Mouse (Mus musculus): ENCODE results near the gene Nhsl2. TPM values are rescaled to one million over a fixed set of nuclear protein-coding genes. Genes with fewer than 3 reads are reported as not detected.

The Nhsl2 gene
- polyA plus RNA-seq, 1 experiment from 2014 or later: 9.9 TPM

DNA sequence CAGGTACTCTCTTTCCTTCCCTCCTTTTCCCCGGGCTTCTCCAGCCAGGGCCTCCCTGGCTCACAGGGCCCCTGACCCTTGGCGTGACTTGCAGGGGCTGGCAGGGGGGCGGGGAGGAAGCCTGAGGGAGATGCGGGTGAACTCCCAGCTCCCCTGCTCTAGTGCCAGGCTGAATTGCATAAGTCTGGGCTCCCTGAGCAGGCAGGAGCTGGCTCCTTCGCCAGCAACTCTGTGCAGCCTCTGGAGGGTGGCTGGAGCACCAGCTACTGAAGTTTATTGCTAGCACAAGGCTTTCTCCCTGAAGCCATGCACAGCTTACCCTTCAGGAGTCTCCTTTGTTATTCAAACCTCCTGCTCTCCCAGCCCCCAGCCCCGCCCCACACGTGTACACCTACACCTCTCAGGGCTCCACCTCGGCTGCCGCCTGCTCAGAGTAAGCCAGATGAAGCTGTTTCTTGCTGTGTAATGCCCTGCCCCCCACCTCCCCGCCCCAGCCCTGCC is 156.0 kb downstream of the Nhsl2 start:
- peak; percentile 46 for DNase-seq (ENCODE audit: low spot score)

GRCm38 (mm10) chrX:102007935-102008334 is 158.8 kb downstream of the Nhsl2 start:
- Histone ChIP-seq H3K27ac (replicated peaks; ENCODE audit: low read depth, low read length) (no peak overlapping the region), H3K36me3 (ENCODE audit: control insufficient read depth, insufficient read depth, low read length) (no peaks in the 10 kb centered on the region), H3K9ac (ENCODE audit: low read depth, low read length) (no peak overlapping the region), H3K9me3 (ENCODE audit: control insufficient read depth, low read length) (no peaks in the 10 kb centered on the region), H3K4me2 (ENCODE audit: low read depth, low read length) (no peak overlapping the region), H3K4me3 (ENCODE audit: low read depth, low read length) (no peak overlapping the region), H3K27me3 (replicated peaks; ENCODE audit: control insufficient read depth, insufficient read depth, low read length) (peaks cover 33% of the 10 kb centered on the region), H3K4me1 (ENCODE audit: control insufficient read depth, insufficient read depth, low read length) (0 out of 2 replicates have a peak, but pooled peaks cover 3% of the 10 kb centered on the region)
- no peak for ATAC-seq (ENCODE audit: low read depth)
- WGBS: 65% methylated on average over 2 of the region's 2 CpGs
- DNase-seq (ENCODE audit: low spot score): no peak

More for the DNA sequence above, 156.0 kb downstream of the Nhsl2 start:
- H3K9ac ChIP-seq (ENCODE audit: low read depth, low read length): no peak overlapping the region
- peak overlapping the region; percentile 53 for H3K4me2 ChIP-seq (ENCODE audit: low read depth, low read length)
- 0 out of 2 replicates have a peak, but pooled peaks cover 3% of the 10 kb centered on the region for H3K4me1 ChIP-seq (ENCODE audit: control insufficient read depth, insufficient read depth, low read length)
- H3K9me3 ChIP-seq (ENCODE audit: control insufficient read depth, low read length): no peaks in the 10 kb centered on the region
- peaks cover 43% of the 10 kb centered on the region for H3K27me3 ChIP-seq (replicated peaks; ENCODE audit: control insufficient read depth, insufficient read depth, low read length)
- H3K36me3 ChIP-seq (ENCODE audit: control insufficient read depth, insufficient read depth, low read length): no peaks in the 10 kb centered on the region
- 27% methylated on average over 6 of the region's 10 CpGs for WGBS
- H3K4me3 ChIP-seq (ENCODE audit: low read depth, low read length): peak overlapping the region; percentile 14
- H3K27ac ChIP-seq (replicated peaks; ENCODE audit: low read depth, low read length): peak overlapping the region; percentile 28; the same call in 1 of the 2 replicates
- ATAC-seq (ENCODE audit: low read depth): peak; percentile 80

- Histone ChIP-seq H3K4me2 (ENCODE audit: low read depth, low read length) (no peak overlapping the region), H3K27ac (replicated peaks; ENCODE audit: low read depth, low read length) (no peak overlapping the region), H3K27me3 (replicated peaks; ENCODE audit: control insufficient read depth, insufficient read depth, low read length) (peaks cover 23% of the 10 kb centered on the region), H3K9ac (ENCODE audit: low read depth, low read length) (no peak overlapping the region), H3K36me3 (ENCODE audit: control insufficient read depth, insufficient read depth, low read length) (no peaks in the 10 kb centered on the region), H3K4me1 (ENCODE audit: control insufficient read depth, insufficient read depth, low read length) (no peaks in the 10 kb centered on the region), H3K4me3 (ENCODE audit: low read depth, low read length) (no peak overlapping the region), H3K9me3 (ENCODE audit: control insufficient read depth, low read length) (no peaks in the 10 kb centered on the region)
- 49% methylated on average over 9 of the region's 9 CpGs for WGBS
- ATAC-seq (ENCODE audit: low read depth): no peak
- no peak for DNase-seq (ENCODE audit: low spot score)
Observed at GRCm38 (mm10) chrX:102017213-102017923, 168.2 kb downstream of the Nhsl2 start.

GRCm38 (mm10) chrX:102018890-102019289 is 169.7 kb downstream of the Nhsl2 start:
- H3K4me2 ChIP-seq (ENCODE audit: low read depth, low read length): no peak overlapping the region
- no peaks in the 10 kb centered on the region for H3K36me3 ChIP-seq (ENCODE audit: control insufficient read depth, insufficient read depth, low read length)
- H3K9me3 ChIP-seq (ENCODE audit: control insufficient read depth, low read length): no peaks in the 10 kb centered on the region
- H3K4me3 ChIP-seq (ENCODE audit: low read depth, low read length): no peak overlapping the region
- WGBS: 40% methylated on average over 3 of the region's 3 CpGs
- no peaks in the 10 kb centered on the region for H3K4me1 ChIP-seq (ENCODE audit: control insufficient read depth, insufficient read depth, low read length)
- ATAC-seq (ENCODE audit: low read depth) (no peak), DNase-seq (ENCODE audit: low spot score) (no peak)
- H3K9ac ChIP-seq (ENCODE audit: low read depth, low read length): no peak overlapping the region
- H3K27ac ChIP-seq (replicated peaks; ENCODE audit: low read depth, low read length): no peak overlapping the region
- peaks cover 25% of the 10 kb centered on the region for H3K27me3 ChIP-seq (replicated peaks; ENCODE audit: control insufficient read depth, insufficient read depth, low read length)

GRCm38 (mm10) chrX:102019471-102020240 is 170.5 kb downstream of the Nhsl2 start:
- H3K36me3 ChIP-seq (ENCODE audit: control insufficient read depth, insufficient read depth, low read length): no peaks in the 10 kb centered on the region
- ATAC-seq (ENCODE audit: low read depth) (no peak), DNase-seq (ENCODE audit: low spot score) (no peak)
- H3K27ac ChIP-seq (replicated peaks; ENCODE audit: low read depth, low read length): no peak overlapping the region
- peaks cover 20% of the 10 kb centered on the region for H3K27me3 ChIP-seq (replicated peaks; ENCODE audit: control insufficient read depth, insufficient read depth, low read length)
- 76% methylated on average over 6 of the region's 7 CpGs for WGBS
- H3K4me2 ChIP-seq (ENCODE audit: low read depth, low read length): no peak overlapping the region
- no peak overlapping the region for H3K9ac ChIP-seq (ENCODE audit: low read depth, low read length)
- no peak overlapping the region for H3K4me3 ChIP-seq (ENCODE audit: low read depth, low read length)
- H3K9me3 ChIP-seq (ENCODE audit: control insufficient read depth, low read length): no peaks in the 10 kb centered on the region
- no peaks in the 10 kb centered on the region for H3K4me1 ChIP-seq (ENCODE audit: control insufficient read depth, insufficient read depth, low read length)

DNA sequence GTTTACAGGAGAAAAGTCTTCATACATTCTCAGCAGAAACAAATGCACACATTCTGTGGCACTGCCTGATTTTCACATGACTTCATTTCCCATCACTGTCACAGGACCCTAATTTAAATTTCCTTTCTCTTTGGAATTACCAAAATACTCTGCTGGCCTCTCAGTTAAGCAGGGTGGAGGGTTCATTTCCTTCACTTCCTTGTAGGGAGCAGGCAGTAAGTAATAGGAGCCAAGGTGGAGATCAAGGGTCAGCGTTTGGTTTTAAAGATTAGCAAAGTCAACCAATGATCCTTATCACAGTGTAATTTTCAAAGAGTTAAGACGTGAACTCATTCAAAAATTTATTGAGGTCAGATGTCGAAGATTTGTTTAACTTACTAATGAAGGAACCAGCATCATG is 175.8 kb downstream of the Nhsl2 start:
- DNase-seq (ENCODE audit: low spot score) (no peak), ATAC-seq (ENCODE audit: low read depth) (no peak)
- Histone ChIP-seq H3K27ac (replicated peaks; ENCODE audit: low read depth, low read length) (no peak overlapping the region), H3K4me3 (ENCODE audit: low read depth, low read length) (no peak overlapping the region), H3K4me2 (ENCODE audit: low read depth, low read length) (no peak overlapping the region), H3K9me3 (ENCODE audit: control insufficient read depth, low read length) (no peaks in the 10 kb centered on the region), H3K9ac (ENCODE audit: low read depth, low read length) (no peak overlapping the region), H3K36me3 (ENCODE audit: control insufficient read depth, insufficient read depth, low read length) (no peaks in the 10 kb centered on the region), H3K4me1 (ENCODE audit: control insufficient read depth, insufficient read depth, low read length) (no peaks in the 10 kb centered on the region), H3K27me3 (replicated peaks; ENCODE audit: control insufficient read depth, insufficient read depth, low read length) (peaks cover 20% of the 10 kb centered on the region)
- 54% methylated on average over 3 of the region's 3 CpGs for WGBS

- H3K27ac ChIP-seq (replicated peaks; ENCODE audit: low read depth, low read length): no peak overlapping the region
- H3K9ac ChIP-seq (ENCODE audit: low read depth, low read length): no peak overlapping the region
- no peaks in the 10 kb centered on the region for H3K36me3 ChIP-seq (ENCODE audit: control insufficient read depth, insufficient read depth, low read length)
- peaks cover 8% of the 10 kb centered on the region for H3K27me3 ChIP-seq (replicated peaks; ENCODE audit: control insufficient read depth, insufficient read depth, low read length)
- no peak overlapping the region for H3K4me3 ChIP-seq (ENCODE audit: low read depth, low read length)
- H3K9me3 ChIP-seq (ENCODE audit: control insufficient read depth, low read length): no peaks in the 10 kb centered on the region
- DNase-seq (ENCODE audit: low spot score) (no peak), ATAC-seq (ENCODE audit: low read depth) (no peak)
- H3K4me1 ChIP-seq (ENCODE audit: control insufficient read depth, insufficient read depth, low read length): no peaks in the 10 kb centered on the region
- 63% methylated on average over 6 of the region's 6 CpGs for WGBS
- H3K4me2 ChIP-seq (ENCODE audit: low read depth, low read length): no peak overlapping the region
Observed at GRCm38 (mm10) chrX:102031851-102032250, 182.7 kb downstream of the Nhsl2 start.

DNA sequence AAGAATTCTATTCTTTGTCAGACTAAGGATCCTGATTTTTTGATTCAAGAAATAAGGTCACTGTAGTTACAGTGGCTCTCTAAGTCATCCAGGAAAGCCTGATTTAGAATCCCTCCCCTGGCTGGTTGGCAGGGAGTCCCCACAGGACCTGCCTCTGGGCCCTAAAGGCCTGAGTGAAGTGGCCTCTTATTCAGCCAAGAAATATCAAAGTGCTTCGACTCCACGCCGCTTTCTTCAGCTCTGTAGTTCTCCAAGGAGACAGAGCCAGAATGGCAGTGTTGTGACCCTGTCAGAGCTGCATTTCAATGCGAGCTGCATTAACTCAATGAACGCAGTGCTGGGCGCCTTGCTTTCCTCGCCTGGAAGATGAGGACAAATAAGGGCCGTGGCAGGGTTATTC is 183.2 kb downstream of the Nhsl2 start:
- 73% methylated on average over 8 of the region's 8 CpGs for WGBS
- H3K9me3 ChIP-seq (ENCODE audit: control insufficient read depth, low read length): no peaks in the 10 kb centered on the region
- DNase-seq (ENCODE audit: low spot score): no peak
- no peak overlapping the region for H3K9ac ChIP-seq (ENCODE audit: low read depth, low read length)
- no peaks in the 10 kb centered on the region for H3K4me1 ChIP-seq (ENCODE audit: control insufficient read depth, insufficient read depth, low read length)
- no peak overlapping the region for H3K4me3 ChIP-seq (ENCODE audit: low read depth, low read length)
- no peak overlapping the region for H3K4me2 ChIP-seq (ENCODE audit: low read depth, low read length)
- no peaks in the 10 kb centered on the region for H3K36me3 ChIP-seq (ENCODE audit: control insufficient read depth, insufficient read depth, low read length)
- H3K27me3 ChIP-seq (replicated peaks; ENCODE audit: control insufficient read depth, insufficient read depth, low read length): peaks cover 8% of the 10 kb centered on the region
- ATAC-seq (ENCODE audit: low read depth): no peak
- no peak overlapping the region for H3K27ac ChIP-seq (replicated peaks; ENCODE audit: low read depth, low read length)

Data from embryonic facial prominence, embryonic 14.5 days (tissue).